Mouse (Mus musculus): ENCODE data around the gene Gm20767. TPM values are rescaled to one million over a fixed set of nuclear protein-coding genes. Genes with fewer than 3 reads are reported as not detected.
"Not testable (repeated sequence)": the region's sequence is repeated elsewhere in the genome, so short reads cannot be mapped to it uniquely, and the experiment has no call there.

Gm20767 gene
- not detected for total RNA-seq (2021)
- polyA plus RNA-seq (2012; rRNA removed): not detected in 2 replicates
- long read RNA-seq: 0 reads

GRCm38 (mm10) chr13:120139946-120140345 lies at the start of gene Gm20767:
Gene Gm20767, plus strand, starts transcription at chr13:120140246.
- not testable (repeated sequence) for DNase-seq

DNA sequence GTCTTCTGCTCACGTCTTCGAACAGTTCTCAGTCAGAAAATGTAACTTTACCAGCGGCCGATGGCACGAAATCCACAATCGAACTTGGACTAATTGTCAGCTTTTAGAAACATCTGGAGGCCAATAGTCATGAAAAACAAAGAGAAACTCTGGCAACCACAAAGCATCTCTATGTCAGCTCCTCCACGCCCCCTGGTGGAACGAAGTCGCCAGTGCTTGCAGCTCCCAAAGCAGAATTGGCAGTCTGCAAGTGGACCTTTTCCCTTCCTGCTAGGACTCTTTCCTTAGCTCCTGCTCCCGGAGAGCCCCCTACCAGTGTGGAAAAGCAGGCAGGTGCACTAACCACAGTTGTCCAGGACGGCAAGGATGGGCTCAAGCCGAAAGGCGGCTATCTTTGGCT lies 47.1 kb upstream of the Gm20767 start:
- DNase-seq: not testable (repeated sequence)

DNA sequence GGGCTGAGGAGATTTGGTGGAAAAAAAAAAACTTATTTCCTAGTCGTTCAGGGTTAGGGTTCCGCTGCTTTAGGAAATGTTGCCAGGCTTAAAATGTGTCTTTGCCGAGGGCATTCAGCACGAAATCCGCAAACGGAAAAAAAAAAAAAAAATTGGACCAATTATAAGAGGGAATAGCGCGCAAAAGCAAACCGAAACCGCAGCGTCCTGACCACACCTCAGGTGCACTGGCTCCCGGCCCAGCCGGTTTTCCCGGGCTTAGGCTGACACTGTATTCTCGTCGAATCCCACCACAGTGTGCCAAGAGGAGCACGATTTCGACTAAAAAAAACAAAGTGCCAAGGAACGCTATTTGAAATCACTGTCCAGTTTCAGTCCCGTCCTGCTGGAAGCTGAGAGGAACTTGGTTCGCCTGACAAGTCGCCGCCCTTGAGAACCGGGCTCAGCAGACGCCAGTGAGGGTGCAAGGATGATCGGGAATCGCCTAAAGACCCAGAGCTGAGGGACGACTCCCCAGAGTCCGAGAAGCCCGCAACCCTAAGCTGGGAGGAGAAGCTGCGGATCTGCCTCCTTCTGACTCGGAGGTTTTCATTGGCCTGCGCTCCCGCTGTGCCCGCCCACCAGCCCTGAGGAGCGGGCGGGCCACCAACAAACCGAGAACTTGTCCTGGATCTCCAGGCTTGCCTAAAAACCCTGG lies 43.7 kb upstream of the Gm20767 start:
- peak; percentile 26 for DNase-seq

- DNase-seq: not testable (repeated sequence)
Observed at GRCm38 (mm10) chr13:120096938-120097256, 43.1 kb upstream of the Gm20767 start.

DNA sequence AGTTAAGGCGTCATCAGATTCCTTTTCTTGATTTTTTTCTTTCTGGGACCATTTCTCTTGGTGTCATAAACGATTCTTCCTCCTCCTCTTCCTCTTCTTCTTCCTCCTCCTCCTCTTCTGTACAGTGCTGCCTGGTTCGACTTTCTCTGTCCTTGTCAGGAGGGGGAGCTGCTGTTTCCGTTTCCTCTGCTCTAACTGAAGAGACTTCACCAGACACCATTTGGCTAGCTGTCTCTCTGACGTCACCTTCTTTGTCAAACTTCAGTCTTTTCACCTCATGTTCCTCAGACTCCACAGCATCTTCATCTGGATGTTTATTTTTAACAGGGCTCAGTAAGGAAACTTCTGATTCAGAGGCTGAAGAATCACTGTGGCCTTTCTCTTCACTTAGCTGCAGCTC lies 40.7 kb upstream of the Gm20767 start:
- DNase-seq: not testable (repeated sequence)

DNA sequence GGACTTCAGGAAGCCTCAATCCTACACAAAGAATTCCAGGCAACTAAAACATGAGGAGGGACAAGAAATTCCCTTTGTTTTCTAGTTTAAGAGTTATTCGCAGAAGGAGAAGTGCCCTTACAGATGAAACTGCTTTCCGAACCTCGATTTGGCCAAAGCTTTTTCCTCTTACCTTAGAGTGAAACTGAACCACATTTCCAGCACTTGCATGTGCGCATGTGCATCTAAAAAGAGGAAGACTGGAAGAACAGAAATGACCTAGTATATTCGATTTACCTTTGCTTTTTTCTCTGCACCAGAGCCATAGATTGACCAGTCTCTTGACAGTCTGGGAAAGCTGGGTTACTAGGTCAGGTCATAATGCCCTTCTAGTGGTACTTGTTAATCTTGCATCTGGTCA lies 33.5 kb upstream of the Gm20767 start:
- not testable (repeated sequence) for DNase-seq

- not testable (repeated sequence) for DNase-seq
Observed at GRCm38 (mm10) chr13:120107000-120107399, 33.0 kb upstream of the Gm20767 start.

DNA sequence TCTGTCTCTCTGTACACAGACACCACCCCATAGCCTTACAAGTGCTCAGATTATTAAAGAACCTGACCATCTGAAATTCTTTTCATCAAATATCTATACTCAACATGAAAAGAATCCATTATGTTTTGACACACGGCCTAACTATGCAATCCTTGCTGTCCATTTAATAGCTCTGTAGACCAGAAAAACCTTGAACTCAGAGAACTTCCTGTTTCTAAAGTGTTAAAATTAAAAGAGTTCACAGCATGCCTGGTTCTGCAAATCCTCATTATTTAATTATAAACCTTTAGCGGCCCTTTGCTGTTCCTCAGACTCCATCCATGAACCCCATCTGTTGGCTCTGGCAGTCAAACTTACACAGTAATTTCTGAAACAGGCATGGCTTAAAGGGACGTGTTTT lies 2.3 kb downstream of the Gm20767 start:
- not testable (repeated sequence) for DNase-seq

DNA sequence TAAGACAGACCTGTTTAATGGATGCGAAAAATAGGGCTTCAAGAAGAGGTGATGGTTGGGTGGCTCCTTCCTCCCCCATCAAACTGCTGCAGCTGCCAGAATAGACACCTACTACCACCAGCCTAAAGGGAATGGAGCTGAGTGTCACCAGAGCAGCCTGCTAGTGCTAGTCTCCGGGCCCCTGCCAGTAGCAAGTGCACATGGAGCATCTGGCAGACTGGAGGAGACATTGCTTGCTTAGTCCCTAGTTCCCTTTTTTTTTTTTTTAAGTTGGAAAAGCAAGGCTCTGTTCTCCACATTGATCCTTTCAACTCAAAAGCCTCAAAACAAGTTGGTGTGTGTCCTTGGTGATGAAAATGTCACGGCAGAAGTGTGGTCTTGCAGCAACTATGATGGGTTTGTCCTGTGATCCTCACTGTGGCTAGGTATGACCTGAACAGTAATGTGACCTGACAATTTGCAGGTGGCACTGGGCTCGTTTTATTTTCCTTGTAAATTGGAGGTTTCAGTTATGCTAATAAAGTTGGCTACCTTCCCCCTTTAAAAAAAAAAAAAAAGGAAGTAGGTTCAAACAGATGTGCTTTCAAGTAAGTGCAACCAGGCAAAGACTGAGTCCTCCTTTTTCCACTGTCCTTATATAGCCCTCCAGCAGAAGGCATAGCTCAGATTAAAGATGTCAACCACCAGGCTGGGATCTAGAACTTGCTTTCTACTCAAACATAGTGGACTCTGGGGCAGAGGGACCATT lies 9.8 kb downstream of the Gm20767 start:
- not testable (repeated sequence) for DNase-seq

- DNase-seq: not testable (repeated sequence)
Observed at GRCm38 (mm10) chr13:120150589-120150988, 10.5 kb downstream of the Gm20767 start.

GRCm38 (mm10) chr13:120168301-120168700 lies 28.3 kb downstream of the Gm20767 start:
- DNase-seq: peak; percentile 59

DNA sequence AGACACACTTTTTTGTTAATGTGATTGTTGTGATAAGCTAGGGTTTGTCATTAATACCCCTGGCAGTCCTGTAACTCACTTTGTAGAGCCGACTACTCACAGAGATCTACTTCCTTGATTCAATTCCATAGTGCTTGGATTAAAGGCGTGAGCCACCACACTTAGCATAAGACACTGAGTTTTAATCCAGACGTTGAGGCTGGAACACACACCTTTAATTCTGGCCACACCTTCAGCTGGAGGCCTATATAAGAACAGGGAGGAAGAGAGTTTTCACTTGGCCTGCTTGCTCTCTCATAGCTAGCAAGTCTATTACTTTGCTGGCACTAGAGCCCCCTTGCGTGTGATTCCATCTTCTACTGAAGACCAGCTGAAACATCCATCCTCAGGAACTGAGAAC lies 32.1 kb downstream of the Gm20767 start, which contains the start of gene Gm21818:
TSS of gene Gm21818 (plus strand) at position 301 of the 400 bp plus-strand sequence.
- DNase-seq: not testable (repeated sequence)

- not testable (repeated sequence) for DNase-seq
Observed at GRCm38 (mm10) chr13:120196189-120196821, 56.3 kb downstream of the Gm20767 start.

Other genes starting within 250 kb of the Gm20767 start
- gene Tcstv1, start 245.5 kb upstream of the Gm20767 start, total RNA-seq (2021): not detected
- not detected in 2 replicates for gene Tcstv1, start 245.5 kb upstream of the Gm20767 start, polyA plus RNA-seq (2012; rRNA removed)
- not detected for gene Gm21761, start 211.0 kb upstream of the Gm20767 start, total RNA-seq (2021)
- not detected in 2 replicates for gene Gm21761, start 211.0 kb upstream of the Gm20767 start, polyA plus RNA-seq (2012; rRNA removed)
- gene B020031M17Rik, start 189.4 kb upstream of the Gm20767 start, total RNA-seq (2021): not detected
- gene B020031M17Rik, start 189.4 kb upstream of the Gm20767 start, polyA plus RNA-seq (2012; rRNA removed): not detected in 2 replicates
- gene Gm36079, start 113.2 kb upstream of the Gm20767 start, total RNA-seq (2021): not detected
- 0.63 TPM in 1 of 2 replicates, not detected in the other for gene Gm36079, start 113.2 kb upstream of the Gm20767 start, polyA plus RNA-seq (2012; rRNA removed)
- gene Gm21188, start 88.1 kb upstream of the Gm20767 start, total RNA-seq (2021): not detected
- 0.16 TPM in 1 of 2 replicates, not detected in the other for gene Gm21188, start 88.1 kb upstream of the Gm20767 start, polyA plus RNA-seq (2012; rRNA removed)
- gene Gm21818, start 32.2 kb downstream of the Gm20767 start, total RNA-seq (2021): not detected
- gene Gm21818, start 32.2 kb downstream of the Gm20767 start, polyA plus RNA-seq (2012; rRNA removed): not detected in 2 replicates
- not detected for gene Gm21762, start 75.7 kb downstream of the Gm20767 start, total RNA-seq (2021)
- 0.27 TPM in 1 of 2 replicates, not detected in the other for gene Gm21762, start 75.7 kb downstream of the Gm20767 start, polyA plus RNA-seq (2012; rRNA removed)
- gene Gm21731, start 98.9 kb downstream of the Gm20767 start, total RNA-seq (2021): not detected
- not detected in 2 replicates for gene Gm21731, start 98.9 kb downstream of the Gm20767 start, polyA plus RNA-seq (2012; rRNA removed)
- not detected for gene AF067061, start 122.9 kb downstream of the Gm20767 start, total RNA-seq (2021)
- not detected in 2 replicates for gene AF067061, start 122.9 kb downstream of the Gm20767 start, polyA plus RNA-seq (2012; rRNA removed)
- gene BC147527, start 160.1 kb downstream of the Gm20767 start, total RNA-seq (2021): not detected
- 0.20 TPM in 1 of 2 replicates, not detected in the other for gene BC147527, start 160.1 kb downstream of the Gm20767 start, polyA plus RNA-seq (2012; rRNA removed)
- gene Tcstv3, start 176.6 kb downstream of the Gm20767 start, total RNA-seq (2021): not detected
- gene Tcstv3, start 176.6 kb downstream of the Gm20767 start, polyA plus RNA-seq (2012; rRNA removed): not detected in 2 replicates

Data from adrenal gland, adult 2 months (tissue).